Mouse (Mus musculus) midbrain, embryonic 15.5 days (tissue): ENCODE measurements at regions not wholly inside any gene's neighbourhood (a gene's known extent, or its start where the extent isn't known, plus 50 kb on each side); places are given as distances from the start of the nearest gene placed in this dataset.

ENCODE experiments used
- ATAC-seq: fragments of 200-750 bp; cut with Nextera tagmentation; replicated peaks from 2 replicates; pipeline ENCODE4 v1.8.0; 2017; ENCODE audit warnings: moderate TSS enrichment
- H3K27ac ChIP-seq: fragments of 300-500 bp; sonication (generic); 2 replicates; pipeline ENCODE4 v1.5.1; 2015; ENCODE audit warnings: mild to moderate bottlenecking, inconsistent platforms
- H3K27me3 ChIP-seq: fragments of 300-500 bp; sonication (generic); replicated peaks from 2 replicates; pipeline ENCODE4 v1.6.1; 2015; ENCODE audit warnings: inconsistent platforms
- H3K36me3 ChIP-seq: fragments of 300-500 bp; sonication (generic); replicated peaks from 2 replicates; pipeline ENCODE4 v1.6.1; 2015; ENCODE audit warnings: inconsistent platforms
- H3K4me1 ChIP-seq: fragments of 300-500 bp; sonication (generic); 2 replicates; pipeline ENCODE4 v1.6.1; 2015; ENCODE audit warnings: inconsistent platforms
- H3K4me2 ChIP-seq: fragments of 300-500 bp; sonication (generic); 2 replicates; pipeline ENCODE4 v1.6.1; 2015; ENCODE audit warnings: inconsistent platforms, mild to moderate bottlenecking, moderate library complexity
- H3K4me3 ChIP-seq: fragments of 300-500 bp; sonication (generic); 2 replicates; pipeline ENCODE4 v1.5.1; 2015; ENCODE audit warnings: mild to moderate bottlenecking, inconsistent platforms
- H3K9ac ChIP-seq: fragments of 300-500 bp; sonication (generic); 2 replicates; pipeline ENCODE4 v1.6.1; 2015; ENCODE audit warnings: mild to moderate bottlenecking, inconsistent platforms
- H3K9me3 ChIP-seq: fragments of 300-500 bp; sonication (generic); 2 replicates; pipeline ENCODE4 v1.6.1; 2016; ENCODE audit warnings: inconsistent platforms
- WGBS: fragments of 180-500 bp; shearing (Covaris S2); methylation state at CpG from one replicate; pipeline ENCODE4 v1.1.7; 2015; ENCODE audit warnings: mixed read lengths; 5-methylcytosine and 5-hydroxymethylcytosine counted together

GRCm38 (mm10) chr14:105694969-105695368, 201.7 kb downstream of the Spry2 start:
- H3K36me3 ChIP-seq, result no peaks in the 10 kb centered on the region
- no peak for ATAC-seq
- no peak overlapping the region for H3K27ac ChIP-seq
- no peak overlapping the region for H3K9ac ChIP-seq
- H3K9me3 ChIP-seq, result no peaks in the 10 kb centered on the region
- H3K4me3 ChIP-seq, result no peak overlapping the region
- H3K4me2 ChIP-seq, result no peak overlapping the region
- no peaks in the 10 kb centered on the region for H3K4me1 ChIP-seq
- no peaks in the 10 kb centered on the region for H3K27me3 ChIP-seq

- Histone ChIP-seq H3K36me3 (no peaks in the 10 kb centered on the region), H3K27ac (no peak overlapping the region), H3K9me3 (no peaks in the 10 kb centered on the region), H3K4me1 (no peaks in the 10 kb centered on the region), H3K9ac (no peak overlapping the region), H3K4me3 (no peak overlapping the region), H3K27me3 (no peaks in the 10 kb centered on the region), H3K4me2 (no peak overlapping the region)
- 81% methylated on average over 4 of the region's 4 CpGs for WGBS
- no peak for ATAC-seq
Observed at GRCm38 (mm10) chr14:105693713-105694112, 202.9 kb downstream of the Spry2 start.

- Histone ChIP-seq H3K36me3 (no peaks in the 10 kb centered on the region), H3K27me3 (no peaks in the 10 kb centered on the region), H3K9me3 (no peaks in the 10 kb centered on the region), H3K9ac (no peak overlapping the region), H3K27ac (no peak overlapping the region), H3K4me3 (no peak overlapping the region), H3K4me2 (no peak overlapping the region), H3K4me1 (no peaks in the 10 kb centered on the region)
- no peak for ATAC-seq
- 68% methylated on average over 11 of the region's 11 CpGs for WGBS
Observed at GRCm38 (mm10) chr14:105684826-105685465, 211.7 kb downstream of the Spry2 start.

GRCm38 (mm10) chr14:105684329-105684728, 212.3 kb downstream of the Spry2 start:
- WGBS, result 85% methylated on average over 2 of the region's 2 CpGs
- Histone ChIP-seq H3K9me3 (no peaks in the 10 kb centered on the region), H3K4me2 (no peak overlapping the region), H3K4me1 (no peaks in the 10 kb centered on the region), H3K9ac (no peak overlapping the region), H3K4me3 (no peak overlapping the region), H3K27ac (no peak overlapping the region), H3K36me3 (no peaks in the 10 kb centered on the region), H3K27me3 (no peaks in the 10 kb centered on the region)
- no peak for ATAC-seq

- Histone ChIP-seq H3K9me3 (no peaks in the 10 kb centered on the region), H3K36me3 (no peaks in the 10 kb centered on the region), H3K4me1 (peaks cover 14% of the 10 kb centered on the region), H3K27ac (no peak overlapping the region), H3K9ac (no peak overlapping the region), H3K4me3 (no peak overlapping the region), H3K27me3 (no peaks in the 10 kb centered on the region), H3K4me2 (peak overlapping the region; percentile 5; the same call in 1 of the 2 replicates)
- 5% methylated on average over 4 of the region's 4 CpGs for WGBS
- no peak for ATAC-seq
Observed at GRCm38 (mm10) chr14:105676646-105676930, 220.0 kb downstream of the Spry2 start.

GRCm38 (mm10) chr14:105675801-105676645, 220.6 kb downstream of the Spry2 start:
- H3K9ac ChIP-seq, result no peak overlapping the region
- WGBS, result 24% methylated on average over 13 of the region's 13 CpGs
- H3K4me2 ChIP-seq, result peak overlapping the region; percentile 5; the same call in 1 of the 2 replicates
- ATAC-seq, result no peak
- no peaks in the 10 kb centered on the region for H3K36me3 ChIP-seq
- no peak overlapping the region for H3K27ac ChIP-seq
- H3K9me3 ChIP-seq, result no peaks in the 10 kb centered on the region
- H3K27me3 ChIP-seq, result no peaks in the 10 kb centered on the region
- peaks cover 14% of the 10 kb centered on the region for H3K4me1 ChIP-seq
- no peak overlapping the region for H3K4me3 ChIP-seq

GRCm38 (mm10) chr14:105675006-105675405, 221.6 kb downstream of the Spry2 start:
- no peak for ATAC-seq

GRCm38 (mm10) chr14:105668969-105669368, 227.7 kb downstream of the Spry2 start:
- Histone ChIP-seq H3K27me3 (no peaks in the 10 kb centered on the region), H3K36me3 (no peaks in the 10 kb centered on the region), H3K4me2 (peak overlapping the region; percentile 41), H3K4me3 (0 out of 2 replicates have a peak overlapping the region, but pooled peaks have one; percentile 12), H3K4me1 (peaks cover 12% of the 10 kb centered on the region; the same call in 1 of the 2 replicates), H3K9ac (no peak overlapping the region), H3K27ac (peak overlapping the region; percentile 57; the same call in 1 of the 2 replicates), H3K9me3 (no peaks in the 10 kb centered on the region)
- ATAC-seq, result peak; percentile 70
- 19% methylated on average over 11 of the region's 11 CpGs for WGBS

More at GRCm38 (mm10) chr14:105675006-105675405, 221.6 kb downstream of the Spry2 start:
- Histone ChIP-seq H3K4me2 (no peak overlapping the region), H3K27me3 (no peaks in the 10 kb centered on the region), H3K4me3 (no peak overlapping the region), H3K36me3 (no peaks in the 10 kb centered on the region), H3K4me1 (peaks cover 14% of the 10 kb centered on the region), H3K9ac (no peak overlapping the region), H3K9me3 (no peaks in the 10 kb centered on the region), H3K27ac (no peak overlapping the region)

GRCm38 (mm10) chr14:105664671-105665198, 231.9 kb downstream of the Spry2 start:
- no peaks in the 10 kb centered on the region for H3K27me3 ChIP-seq
- no peak overlapping the region for H3K9ac ChIP-seq
- H3K36me3 ChIP-seq, result no peaks in the 10 kb centered on the region
- H3K4me1 ChIP-seq, result peaks cover 12% of the 10 kb centered on the region; the same call in 1 of the 2 replicates
- WGBS, result 30% methylated on average over 7 of the region's 7 CpGs
- peak; percentile 50; the same call in 1 of the 2 replicates for ATAC-seq
- no peak overlapping the region for H3K4me2 ChIP-seq
- H3K27ac ChIP-seq, result peak overlapping the region; percentile 40; the same call in 1 of the 2 replicates
- H3K4me3 ChIP-seq, result no peak overlapping the region
- no peaks in the 10 kb centered on the region for H3K9me3 ChIP-seq

- ATAC-seq, result no peak
- Histone ChIP-seq H3K9ac (no peak overlapping the region), H3K4me3 (no peak overlapping the region), H3K27me3 (no peaks in the 10 kb centered on the region), H3K4me1 (peaks cover 7% of the 10 kb centered on the region; the same call in 1 of the 2 replicates), H3K4me2 (no peak overlapping the region), H3K36me3 (no peaks in the 10 kb centered on the region), H3K27ac (no peak overlapping the region), H3K9me3 (no peaks in the 10 kb centered on the region)
- WGBS, result 68% methylated on average over 4 of the region's 4 CpGs
Observed at GRCm38 (mm10) chr14:105663472-105663871, 233.1 kb downstream of the Spry2 start.

GRCm38 (mm10) chr14:105662839-105663238, 233.8 kb downstream of the Spry2 start:
- 84% methylated on average over 6 of the region's 6 CpGs for WGBS
- Histone ChIP-seq H3K4me2 (no peak overlapping the region), H3K9me3 (no peaks in the 10 kb centered on the region), H3K4me3 (no peak overlapping the region), H3K27ac (no peak overlapping the region), H3K9ac (no peak overlapping the region), H3K27me3 (no peaks in the 10 kb centered on the region), H3K4me1 (peaks cover 7% of the 10 kb centered on the region; the same call in 1 of the 2 replicates), H3K36me3 (no peaks in the 10 kb centered on the region)
- no peak for ATAC-seq

GRCm38 (mm10) chr14:105658316-105658715, 238.3 kb downstream of the Spry2 start:
- Histone ChIP-seq H3K27ac (no peak overlapping the region), H3K4me2 (no peak overlapping the region), H3K4me1 (no peaks in the 10 kb centered on the region), H3K4me3 (no peak overlapping the region), H3K9me3 (no peaks in the 10 kb centered on the region), H3K9ac (no peak overlapping the region), H3K27me3 (no peaks in the 10 kb centered on the region), H3K36me3 (no peaks in the 10 kb centered on the region)
- ATAC-seq, result no peak
- WGBS, result 90% methylated on average over 2 of the region's 2 CpGs
